Mouse (Mus musculus) lung, postnatal 0 days (tissue): Measurements from ENCODE around the gene Spsb2.

Experiments used
- CTCF ChIP-seq: IDR thresholded peaks from 2 replicates; pipeline ENCODE4 v1.5.1; 2016; ENCODE audit warnings: antibody characterized with exemption, mild to moderate bottlenecking
- EP300 ChIP-seq: IDR thresholded peaks from 2 replicates; pipeline ENCODE4 v1.6.1; 2016; ENCODE audit warnings: antibody characterized with exemption, mild to moderate bottlenecking, control low read depth

DNA sequence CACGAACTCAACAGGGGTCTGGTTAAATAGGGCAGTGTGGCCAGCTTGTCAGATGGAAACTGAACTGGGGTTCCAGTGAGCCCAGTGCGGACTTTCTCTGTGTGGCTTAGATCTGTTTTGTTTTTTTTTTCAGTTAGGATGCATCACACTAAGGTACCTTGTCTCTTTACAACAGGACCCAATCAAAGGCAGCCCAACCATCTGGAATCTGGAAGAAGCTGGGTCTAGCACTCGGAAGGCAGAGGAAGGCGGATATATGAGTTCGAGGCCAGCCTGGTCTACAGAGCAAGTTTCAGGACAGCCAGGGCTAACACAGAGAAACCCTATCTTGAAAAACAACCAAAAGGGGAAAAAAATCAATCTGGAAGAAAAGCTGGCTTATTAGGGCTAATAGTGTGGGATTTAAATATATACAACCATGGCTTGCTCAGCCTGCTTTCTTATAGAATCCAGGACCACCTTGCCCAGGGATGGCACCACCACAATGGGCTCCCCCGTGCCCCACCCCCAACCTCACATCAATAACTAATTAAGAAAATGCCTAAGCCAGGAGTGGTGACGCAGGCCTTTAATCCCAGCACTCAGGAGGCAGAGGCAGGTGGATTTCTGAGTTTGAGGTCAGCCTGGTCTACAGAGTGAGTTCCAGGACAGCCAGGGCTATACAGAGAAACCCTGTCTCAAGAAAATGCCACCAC lies 1.9 kb upstream of the Spsb2 start:
- no peak for TF ChIP-seq CTCF
- no peak for TF ChIP-seq EP300
